Mouse (Mus musculus) gastrocnemius, adult 8-10 months (tissue): ENCODE measurements at regions not wholly inside any gene's neighbourhood (a gene's known extent, or its start where the extent isn't known, plus 50 kb on each side); places are given as distances from the start of the nearest gene placed in this dataset.

ENCODE experiments used
- DNase-seq, 2 experiments: peaks; one replicate each; pipeline ENCODE4 v3.0.0; 2022; ENCODE audit warnings: low spot score in 2 of 2

DNA sequence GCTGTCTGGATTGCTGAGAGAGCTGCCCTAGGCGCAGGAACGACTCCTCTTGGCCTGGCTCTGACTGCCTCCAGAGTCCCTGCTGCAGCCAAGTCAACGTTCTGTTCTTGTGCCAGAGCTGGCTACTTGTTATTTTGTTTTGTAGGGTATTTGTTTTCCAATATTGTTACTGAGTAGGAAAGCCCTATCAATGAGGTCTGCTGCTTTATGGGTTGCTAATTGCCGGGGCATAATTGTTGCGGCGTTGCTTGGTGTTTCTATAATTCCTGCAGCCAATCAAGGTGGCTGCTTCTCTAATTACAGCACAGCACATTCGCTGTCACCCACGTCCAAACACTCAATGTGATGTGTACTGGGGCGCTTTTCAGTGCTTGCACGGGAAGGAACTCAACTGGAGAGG, 589.4 kb downstream of the Tox3 start:
- no peak for DNase-seq

DNA sequence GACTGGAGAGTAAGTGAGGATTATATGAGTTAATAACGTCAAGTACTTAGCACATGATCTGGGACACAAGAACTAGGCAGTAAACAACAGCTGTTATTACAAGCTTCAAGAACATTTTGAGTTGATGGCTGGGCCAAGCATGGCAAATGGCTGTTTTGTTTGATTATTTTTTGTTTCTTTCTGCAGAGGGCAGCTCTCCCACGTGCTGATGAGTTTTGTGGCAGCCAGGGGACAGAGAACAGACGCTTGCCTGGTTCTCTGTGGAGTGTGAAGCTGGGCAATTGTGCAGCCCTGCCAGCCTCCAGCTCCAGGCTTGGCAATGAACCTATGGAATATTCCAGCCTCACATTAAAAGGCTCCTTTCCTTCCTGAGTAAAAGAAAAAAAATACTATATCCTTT, 592.2 kb downstream of the Tox3 start:
- DNase-seq = no peak

DNA sequence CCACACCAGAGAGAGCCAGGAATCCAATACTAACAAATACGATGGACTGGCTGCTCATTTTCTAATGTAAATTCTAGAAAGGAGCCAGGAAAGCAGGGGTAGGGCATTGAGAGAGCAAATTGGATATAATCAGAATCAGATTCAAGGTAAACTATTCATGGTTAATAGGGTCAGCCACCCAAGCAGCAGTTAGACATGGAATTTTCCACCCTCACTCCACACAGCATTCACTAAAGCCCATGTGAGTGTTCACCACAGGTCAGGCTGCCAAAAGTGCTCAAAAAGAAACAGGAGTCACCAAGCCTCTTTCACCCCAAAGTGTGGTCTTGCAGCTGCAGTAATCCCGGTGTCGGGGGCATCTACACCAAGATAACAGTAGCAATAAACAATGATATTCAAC, 596.9 kb downstream of the Tox3 start:
- DNase-seq = no peak

DNA sequence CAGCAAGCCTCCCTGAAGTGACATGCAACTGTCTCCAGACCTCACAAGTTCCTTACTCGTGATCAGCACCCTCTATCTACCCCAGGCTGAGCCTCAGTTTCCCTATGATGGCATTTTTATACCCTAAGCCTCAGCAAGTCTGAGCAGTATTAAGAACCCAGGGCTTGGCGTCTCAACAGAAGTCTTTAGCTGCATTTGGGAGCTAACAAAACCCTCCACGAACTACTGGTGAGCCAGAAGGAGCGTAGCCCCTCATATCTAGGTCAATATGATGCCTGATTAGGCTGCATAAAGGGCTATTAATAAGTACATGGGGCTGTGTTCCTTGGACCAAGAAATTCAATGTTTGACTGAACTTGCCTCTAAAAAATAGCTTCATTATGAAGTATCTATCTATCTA, 600.4 kb downstream of the Tox3 start:
- no peak for DNase-seq

DNA sequence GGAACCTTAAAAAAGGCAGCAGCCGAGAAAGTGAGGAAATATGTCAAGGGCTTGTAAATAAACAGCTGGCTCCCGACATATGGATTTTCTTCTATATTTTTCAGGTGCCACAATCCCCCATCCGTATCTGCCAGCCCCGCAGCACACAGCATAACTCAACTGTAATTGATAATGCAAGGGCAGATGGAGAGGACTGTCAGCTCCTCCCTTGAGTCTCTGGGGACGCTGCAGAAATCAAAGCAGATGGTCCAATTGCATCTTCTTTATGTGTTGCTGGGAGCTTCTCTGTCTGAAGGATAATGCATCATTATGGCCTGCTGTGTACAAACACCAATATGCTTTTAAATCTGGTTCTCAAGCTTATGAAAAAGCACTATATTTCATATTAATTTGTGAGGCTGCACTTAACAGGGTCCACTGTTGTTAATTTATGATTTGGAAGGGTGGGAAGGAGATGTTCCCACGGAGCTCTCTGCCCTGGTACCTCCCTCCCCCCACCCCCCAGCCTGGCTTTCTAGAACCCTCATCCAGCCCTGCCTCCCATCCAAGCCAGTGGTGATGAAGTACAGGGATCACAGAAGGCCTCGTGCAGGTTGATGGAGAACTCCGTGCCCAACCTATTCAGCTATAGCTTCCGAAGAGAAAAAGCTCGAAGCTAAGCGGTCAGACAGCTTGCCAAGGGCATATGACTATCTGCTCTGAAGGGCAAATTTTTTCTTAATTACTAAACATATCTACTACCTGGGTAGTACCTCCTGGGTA, 603.7 kb downstream of the Tox3 start:
- DNase-seq = no peak

DNA sequence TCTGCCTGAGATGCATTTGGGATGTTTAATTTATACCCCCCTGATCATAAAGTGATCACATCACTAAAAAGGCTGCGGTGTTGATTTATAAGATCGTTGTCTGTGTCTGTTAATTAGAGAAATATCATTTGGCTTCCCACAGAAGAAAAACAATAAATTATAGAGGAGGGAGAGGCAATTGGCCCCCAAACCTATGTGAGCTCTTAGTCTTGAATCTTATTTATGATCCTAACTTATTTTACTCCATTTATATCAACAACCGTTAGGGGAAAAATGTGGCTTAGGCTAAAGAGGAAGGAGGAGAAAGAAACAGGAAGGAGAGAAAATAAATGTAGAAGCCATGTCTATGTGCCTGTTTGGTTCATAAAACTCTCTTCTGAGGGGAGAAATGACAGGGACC, 609.5 kb downstream of the Tox3 start:
- DNase-seq = no peak

DNA sequence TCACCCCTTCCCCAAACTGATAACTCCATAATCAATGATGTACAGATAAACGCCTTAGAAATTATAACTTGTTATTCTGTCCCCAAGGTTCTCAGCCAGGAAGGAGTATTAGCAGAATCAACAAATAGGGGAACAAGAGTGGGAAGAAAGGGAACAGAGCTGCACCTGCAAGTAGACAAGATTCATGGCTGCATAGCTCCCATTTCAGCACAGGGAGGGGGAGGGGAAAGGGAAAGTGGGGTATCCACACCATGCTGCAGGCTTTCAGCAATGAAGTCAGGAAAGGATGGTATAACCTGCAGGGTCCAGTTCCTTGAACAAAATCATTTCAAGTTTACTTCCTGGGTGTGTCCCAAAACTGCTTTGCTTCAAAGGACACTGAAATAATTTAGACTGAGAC, 610.5 kb downstream of the Tox3 start:
- no peak for DNase-seq

DNA sequence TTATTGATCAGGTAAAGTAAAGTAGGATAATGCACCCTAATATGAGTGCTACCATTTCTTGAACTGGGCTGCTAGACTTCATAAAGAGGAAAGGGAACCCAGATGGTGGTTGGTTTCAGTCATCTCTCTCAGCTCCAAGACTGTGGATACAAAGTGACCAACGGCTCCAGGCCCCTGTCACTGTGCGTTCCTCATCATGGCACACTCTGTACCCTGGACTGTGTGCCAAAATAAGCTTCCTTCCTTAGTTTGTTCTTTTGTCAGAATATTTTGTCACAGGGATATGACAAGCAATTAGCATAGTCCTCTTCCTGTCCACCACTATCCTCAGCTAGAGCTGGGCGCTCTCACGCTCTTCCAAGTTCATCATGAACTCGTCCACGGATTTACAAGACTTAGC, 620.9 kb downstream of the Tox3 start:
- DNase-seq = no peak

DNA sequence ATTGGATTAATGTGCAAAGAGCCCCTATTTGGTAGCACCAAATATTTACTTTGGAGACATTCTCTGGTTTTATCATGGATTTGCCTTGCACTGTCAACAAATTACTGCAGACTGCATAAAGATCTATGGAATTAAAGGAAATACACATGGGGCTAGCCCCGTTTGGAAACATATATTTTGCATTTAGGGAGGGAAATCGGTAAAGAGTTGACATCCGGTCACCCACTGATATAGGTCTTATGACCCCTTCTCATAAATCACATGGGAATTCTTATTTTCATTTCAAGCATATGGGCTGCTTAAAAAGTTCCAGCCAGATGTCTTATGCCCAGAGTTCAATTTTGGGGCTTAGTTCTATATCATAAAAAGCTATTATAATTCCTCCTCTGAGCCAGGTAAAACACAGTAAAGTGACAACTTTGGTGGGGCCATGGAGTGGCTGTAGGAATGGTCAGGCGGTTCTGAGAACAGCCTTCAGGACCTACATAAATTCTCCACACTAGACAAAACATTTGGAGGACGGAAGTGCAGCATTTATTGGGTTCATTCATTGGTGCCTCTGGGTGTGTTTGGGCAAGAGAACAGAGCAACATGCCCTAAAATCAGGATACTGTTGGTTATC, 626.3 kb downstream of the Tox3 start:
- no peak for DNase-seq

DNA sequence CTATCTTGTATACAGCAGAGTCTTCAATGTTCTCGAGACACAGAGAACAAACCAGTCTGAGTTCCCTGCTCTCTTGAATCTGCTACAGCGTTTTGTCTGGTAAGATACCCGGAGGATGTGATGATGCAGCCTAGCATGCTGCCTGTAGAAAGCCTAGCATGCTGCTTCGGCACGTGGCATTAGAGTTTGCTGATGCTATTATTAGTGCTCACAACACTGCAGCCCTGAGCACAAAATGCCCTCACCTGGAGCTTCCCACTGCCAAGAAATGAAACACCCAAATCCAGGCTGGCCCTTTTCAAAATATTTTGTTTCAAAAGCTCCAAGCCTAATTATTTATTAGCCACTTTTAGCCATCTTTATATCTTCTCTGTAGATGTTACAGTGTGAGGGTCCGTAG, 634.3 kb downstream of the Tox3 start:
- no peak for DNase-seq

DNA sequence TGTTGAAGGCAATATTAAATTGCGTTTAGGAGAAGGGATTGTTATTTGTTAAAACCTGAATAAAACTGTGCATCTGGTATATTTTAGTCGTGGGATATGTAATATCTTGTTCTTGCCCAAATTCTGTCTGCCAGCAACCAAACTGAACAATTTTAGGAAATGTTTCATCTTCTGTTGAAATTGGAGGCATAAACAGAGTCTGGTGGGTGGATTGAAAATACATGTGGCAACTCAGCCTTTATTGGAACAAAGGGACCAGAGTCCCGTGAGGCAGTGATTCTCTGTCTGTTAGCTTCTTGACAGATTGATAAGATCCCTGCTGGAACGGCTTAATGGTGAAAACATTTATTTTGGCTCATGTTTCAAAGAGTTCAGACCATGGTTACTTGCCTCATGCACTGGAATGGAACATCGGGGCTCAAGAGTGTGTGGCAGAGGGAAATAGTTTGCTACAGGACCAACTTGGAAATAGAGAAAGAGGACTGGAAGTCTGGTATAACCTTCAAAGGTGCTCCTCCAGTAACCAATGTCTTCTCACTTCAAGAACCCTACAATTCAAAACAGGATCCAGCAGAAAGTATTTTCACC, 640.7 kb downstream of the Tox3 start:
- no peak for DNase-seq

DNA sequence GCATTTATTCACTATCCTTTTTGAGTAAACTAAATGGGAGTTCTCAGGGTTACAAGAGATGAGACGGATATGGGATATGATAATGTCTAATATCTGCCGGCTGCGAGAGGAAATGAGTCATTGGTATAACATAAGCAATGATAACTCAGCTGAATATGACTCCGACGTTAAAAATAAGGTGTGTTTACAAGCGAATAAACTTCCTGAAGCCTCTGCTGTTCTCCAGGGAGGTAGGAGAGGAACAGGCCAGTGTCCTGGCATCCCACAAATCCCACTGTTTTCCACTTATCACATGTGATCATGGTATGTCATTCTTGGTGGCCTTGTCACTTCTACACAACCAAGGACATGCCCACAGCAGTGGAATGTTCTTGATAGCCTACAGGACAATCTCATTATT, 641.7 kb upstream of the Sall1 start:
- DNase-seq = no peak

DNA sequence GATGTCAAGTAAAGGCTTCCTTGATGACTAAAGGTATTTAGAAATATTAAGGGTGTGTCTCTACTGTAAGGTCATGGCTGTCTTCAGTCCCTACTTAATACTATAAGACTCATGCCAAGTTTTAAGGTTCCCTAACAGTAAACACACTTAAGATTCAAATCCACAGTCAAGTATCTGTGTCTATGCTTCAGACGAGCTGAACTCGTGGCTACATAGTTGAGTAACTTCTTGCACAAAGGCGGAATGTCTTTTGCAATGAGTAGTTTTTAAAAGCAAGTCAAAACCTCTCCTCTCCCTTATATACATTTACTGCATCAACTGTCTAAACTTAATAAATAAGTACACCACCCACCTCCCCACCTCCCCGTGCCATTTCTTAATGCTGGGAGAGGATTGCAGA, 637.0 kb upstream of the Sall1 start:
- DNase-seq = no peak

DNA sequence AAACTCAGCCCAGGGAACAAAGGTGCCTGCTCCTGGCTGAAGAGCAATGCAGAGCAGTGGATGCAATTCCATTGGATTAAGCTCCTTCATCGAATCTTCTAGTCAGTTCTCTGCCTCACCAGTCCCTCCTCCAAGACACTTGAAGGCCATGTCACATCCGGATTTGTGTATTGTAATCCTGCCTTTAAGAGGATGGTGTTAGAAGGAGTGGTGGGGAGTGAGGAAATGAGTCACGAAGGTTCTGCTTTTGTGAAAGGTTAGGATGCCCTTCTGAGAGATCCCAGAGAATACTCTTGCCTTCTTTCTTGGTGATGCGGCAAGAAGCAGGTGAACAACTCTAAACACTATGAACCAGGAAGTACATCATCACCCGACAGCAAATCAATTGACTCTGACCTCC, 636.4 kb upstream of the Sall1 start:
- no peak for DNase-seq

DNA sequence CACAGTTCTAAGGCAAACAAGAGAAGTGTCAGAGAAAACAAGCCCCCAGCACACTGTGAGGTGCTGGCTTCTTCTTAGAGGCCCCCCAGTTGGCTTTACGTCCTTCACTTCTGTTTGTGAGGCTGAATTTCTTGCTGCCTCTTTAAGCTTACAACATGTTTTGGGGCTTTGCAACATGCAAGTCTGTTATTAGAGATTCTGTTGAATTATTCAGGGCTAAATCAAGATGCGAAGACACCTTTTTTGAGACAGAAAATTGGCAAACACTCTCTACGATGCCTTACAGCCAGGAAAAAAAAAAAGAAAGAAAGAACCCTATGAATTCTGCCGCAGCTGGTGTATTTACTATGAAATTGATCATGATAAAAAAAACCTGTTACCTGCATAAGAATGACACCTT, 635.6 kb upstream of the Sall1 start:
- no peak for DNase-seq

DNA sequence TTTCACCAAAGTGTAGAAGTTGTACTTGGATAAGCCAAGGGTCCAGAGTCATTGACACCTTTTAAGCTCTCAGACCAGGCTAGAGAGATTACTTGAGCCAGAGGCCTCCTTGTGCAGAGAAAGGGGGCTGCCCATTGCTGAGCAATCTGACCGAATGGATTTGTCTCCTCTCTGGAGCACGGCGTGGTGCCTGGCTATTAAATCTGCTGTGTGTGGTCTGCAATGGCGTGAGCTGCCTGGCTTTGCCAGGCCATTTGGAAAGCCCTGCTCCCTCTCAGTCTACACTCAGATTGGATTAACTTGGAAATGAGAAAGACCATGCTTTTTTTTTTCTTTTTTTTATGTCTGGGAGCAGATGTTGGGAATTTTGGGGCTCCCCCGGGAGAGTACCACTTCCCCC, 633.3 kb upstream of the Sall1 start:
- no peak for DNase-seq

DNA sequence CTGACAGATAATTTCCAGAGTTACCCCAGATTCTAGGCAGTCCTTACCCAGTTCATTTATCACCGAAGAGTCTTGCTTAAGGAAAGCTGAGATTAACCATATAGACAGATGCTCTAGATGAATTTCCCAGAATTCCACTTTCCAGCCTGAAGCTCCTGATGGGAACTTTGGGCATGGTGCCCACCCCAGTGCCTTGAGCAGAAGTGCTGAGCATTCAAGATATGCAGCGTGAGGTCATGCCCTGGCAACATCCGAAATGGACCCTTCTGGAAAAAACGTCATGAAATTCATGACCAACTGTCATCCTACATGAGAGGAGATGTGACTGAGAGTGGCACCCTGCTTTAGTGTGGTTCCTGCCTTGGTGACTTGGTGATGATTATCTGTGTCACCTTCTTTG, 629.9 kb upstream of the Sall1 start:
- no peak for DNase-seq

DNA sequence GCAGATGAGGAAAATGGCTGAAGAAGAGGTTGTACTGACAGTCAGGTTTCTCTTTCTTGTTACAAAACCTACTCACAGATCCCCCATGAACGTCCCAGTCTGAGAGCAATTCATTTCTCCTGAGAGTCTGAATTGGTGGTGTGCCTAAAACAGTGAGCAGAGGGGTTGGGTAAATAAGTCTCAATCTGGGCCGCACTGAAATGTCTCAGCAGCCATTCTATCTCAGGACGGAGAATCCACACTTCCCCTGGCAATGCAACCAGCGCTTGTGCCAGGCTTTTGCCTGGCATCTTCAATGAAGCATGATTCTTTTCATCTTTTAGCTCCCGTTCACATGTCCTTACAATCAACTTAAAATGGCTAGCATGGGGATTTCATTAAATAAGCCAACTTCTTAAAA, 628.7 kb upstream of the Sall1 start:
- DNase-seq = no peak

DNA sequence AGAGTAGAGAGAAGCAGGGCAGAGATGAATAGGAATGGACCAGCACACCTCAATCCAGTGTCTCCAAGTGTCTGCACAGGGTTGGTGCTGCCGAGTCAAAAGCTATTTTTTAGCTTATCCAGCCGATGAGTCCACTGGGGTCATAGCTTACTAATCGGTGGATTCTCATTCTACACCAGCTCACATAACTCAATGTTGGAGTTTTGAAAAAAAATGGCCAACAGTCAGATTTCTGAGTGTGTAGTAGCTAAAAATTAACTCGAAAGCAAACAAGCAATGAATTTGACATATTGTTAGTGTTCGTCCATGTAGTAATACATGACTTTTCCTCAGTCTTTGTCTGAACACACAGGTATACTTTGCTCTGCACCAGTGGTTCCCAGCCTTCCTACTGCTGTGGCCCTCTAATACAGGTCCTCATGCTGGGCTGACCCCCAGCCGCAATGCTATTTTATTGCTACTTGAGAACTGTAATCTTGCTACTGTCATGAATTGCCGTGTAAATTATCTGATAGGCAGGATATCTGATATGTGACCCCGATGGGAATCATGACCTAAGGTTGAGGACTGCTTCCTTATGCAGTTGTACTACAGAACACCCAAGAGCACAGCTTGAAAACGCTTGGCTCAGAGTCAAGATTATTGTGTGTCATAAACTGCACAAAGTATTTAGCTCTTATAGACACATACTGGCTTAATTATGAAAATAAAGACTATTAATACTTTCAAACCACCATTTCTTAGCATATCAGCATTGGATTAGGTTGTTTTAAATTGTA, 621.1 kb upstream of the Sall1 start:
- DNase-seq = no peak

DNA sequence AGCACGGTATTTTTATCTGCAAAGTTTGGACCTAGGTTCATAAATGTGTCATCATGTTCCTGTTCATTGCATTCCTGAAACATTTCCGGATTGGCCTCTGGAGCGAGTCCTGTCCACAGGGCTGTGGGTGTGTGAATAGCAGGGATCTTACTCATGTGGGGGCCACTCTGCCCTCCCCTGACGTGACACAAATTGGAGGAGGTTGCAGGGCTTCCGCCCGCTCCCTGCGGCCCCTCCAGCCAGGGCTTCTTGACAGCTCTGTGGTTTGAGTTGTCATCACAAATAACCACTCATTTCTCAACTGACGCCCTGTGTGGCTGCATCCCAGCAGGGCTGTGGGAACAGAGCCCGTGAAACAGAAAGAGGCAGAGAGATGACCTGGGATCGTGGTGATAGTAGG, 619.9 kb upstream of the Sall1 start:
- no peak for DNase-seq

DNA sequence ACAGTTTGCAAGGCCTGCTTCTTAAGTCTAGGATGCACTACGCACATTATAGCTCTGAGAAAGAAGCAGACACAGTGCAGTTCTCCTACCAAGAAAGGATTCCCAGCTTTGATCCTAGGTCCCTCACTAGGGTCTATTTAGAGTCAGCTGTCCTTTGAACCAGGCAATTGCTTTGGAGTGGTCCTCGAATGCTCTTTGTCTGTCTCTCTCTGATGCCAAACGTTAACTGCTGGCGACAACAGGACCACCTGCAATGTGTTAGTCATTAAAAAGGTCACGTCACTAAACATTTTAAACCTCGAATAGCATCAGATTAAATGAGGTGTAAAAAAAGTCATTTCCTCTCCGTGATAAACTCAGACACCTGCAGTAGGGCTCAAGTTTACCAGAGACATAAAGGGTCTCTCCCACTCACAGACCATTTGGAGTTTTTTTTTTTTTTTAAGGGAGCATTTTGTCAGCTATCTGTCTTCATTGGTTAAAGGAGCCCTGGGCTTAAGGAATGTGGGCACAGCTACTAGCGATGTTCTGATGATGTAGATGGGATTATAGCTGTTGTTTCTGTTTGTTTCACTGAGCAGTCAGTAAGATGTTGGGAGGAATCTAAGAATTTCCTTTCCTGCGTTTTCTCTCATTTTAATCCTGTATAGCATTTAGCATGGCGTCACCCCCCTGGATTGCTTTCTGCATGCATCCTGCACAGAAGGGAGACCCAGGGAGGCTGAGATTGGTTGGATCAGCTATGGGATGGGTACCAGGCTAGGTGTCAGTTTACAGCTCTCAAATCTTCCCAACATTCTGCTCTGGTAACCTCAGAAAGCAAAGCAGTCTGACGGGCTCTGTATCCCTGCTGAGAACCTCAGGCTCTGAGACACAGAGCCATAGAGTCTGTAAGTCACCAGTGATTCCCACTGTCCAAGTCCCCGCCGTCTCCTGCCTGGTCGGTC, 615.3 kb upstream of the Sall1 start:
- DNase-seq = no peak
